Mouse (Mus musculus) stomach, adult 2 months (tissue): Measurements from ENCODE around the gene Olfr50. TPM values are rescaled to one million over a fixed set of nuclear protein-coding genes. Genes with fewer than 3 reads are reported as not detected.

ENCODE experiments used
- polyA plus RNA-seq: library from polyadenylated mRNA; depleted of rRNA; stranded (reverse); fragments of >200 nt; gene quantifications from 2 replicates; pipeline ENCODE4 v1.2.3, GENCODE M21; 2012; rRNA removed

The Olfr50 gene
- polyA plus RNA-seq = not detected in 2 replicates

DNA sequence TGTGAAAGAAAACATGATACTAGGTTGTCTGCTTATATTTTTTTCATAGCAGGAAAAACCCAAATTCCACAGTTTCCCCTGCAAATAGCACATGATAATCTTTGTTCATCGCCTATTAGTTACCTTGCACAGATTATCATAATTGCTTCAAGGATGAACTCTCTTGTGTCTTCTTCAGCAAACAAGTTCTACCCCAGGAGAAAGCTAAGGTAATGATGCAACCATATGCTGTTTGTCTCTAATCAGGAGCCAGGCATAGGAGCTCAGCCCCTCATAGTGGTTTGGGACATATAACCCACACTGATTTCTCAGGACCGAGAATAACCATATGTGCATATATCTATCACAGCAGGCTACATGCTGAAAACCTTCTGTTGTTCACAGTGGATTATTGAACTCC lies at the start of gene Olfr50:
Olfr50 (plus strand) TSS at position 301 of the 400 bp plus-strand sequence.

DNA sequence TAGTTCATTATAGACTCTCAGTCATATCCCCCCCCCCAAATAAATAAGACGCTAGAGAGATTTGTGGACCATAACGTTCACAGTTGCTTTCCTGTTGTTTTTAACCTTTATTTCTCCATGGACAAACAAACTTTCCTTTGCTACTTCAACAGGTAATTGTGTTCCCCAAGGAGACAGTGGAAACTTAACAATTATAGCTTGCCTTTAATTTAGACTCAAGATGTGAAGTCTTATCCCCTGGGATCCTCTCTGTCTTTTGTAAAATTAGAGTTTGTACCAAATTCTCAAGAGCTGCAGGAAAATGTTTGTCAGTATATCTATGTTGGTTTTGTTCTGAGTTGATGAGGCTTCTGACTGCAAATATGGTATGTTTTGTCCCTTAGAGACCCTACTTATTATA lies 6.4 kb upstream of the Olfr50 start, which contains the start of gene Olfr348:
Olfr348 (plus strand) TSS at position 301 of the 400 bp plus-strand sequence.

DNA sequence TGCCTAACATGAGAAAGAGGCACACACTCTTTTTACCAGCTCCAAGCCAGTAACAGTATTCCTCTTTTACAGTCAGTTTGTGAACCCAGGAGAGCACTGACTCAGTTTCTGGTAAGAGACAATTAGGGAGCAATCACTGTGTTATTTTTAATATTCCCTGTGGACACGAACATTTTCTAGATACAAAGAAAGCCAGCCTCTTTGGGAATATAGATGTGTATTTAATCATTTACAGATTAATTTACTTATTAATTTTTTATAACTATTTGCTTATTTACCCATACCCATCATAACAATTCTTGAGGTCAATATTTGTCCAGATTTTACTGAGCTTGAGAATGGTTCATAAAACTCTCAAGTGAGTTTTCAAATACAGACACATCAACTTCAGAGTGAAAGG lies 26.6 kb downstream of the Olfr50 start, which contains the start of gene Olfr3:
Olfr3 (minus strand) TSS at position 101 of the 400 bp plus-strand sequence.

DNA sequence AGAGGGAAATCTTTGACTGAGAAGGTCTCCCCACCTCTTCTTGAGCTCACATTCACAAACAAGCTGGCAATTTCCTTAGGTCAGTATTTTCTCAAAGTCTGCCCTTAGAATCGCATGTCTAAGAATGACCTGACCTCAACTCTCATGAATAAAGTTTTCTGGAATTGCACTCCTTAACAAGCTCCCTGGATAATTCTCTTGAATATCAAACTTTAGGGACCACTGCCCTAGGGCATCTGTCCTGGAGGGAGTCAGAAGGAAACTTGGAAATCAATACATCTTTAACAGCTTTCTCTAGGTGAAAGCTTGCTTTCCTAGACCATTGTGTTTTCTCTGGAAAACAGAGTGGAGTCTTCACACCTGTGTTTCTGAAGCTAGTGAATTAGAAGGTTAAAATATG lies 55.7 kb downstream of the Olfr50 start, which contains the start of gene Olfr350:
Olfr350 (plus strand) TSS at position 301 of the 400 bp plus-strand sequence.

Other genes starting within 250 kb of the Olfr50 start
- gene Olfr344, start 223.9 kb upstream of the Olfr50 start, polyA plus RNA-seq = not detected in 2 replicates
- not detected in 2 replicates for gene Olfr345, start 150.5 kb upstream of the Olfr50 start, polyA plus RNA-seq
- gene Olfr346, start 104.8 kb upstream of the Olfr50 start, polyA plus RNA-seq = not detected in 2 replicates
- gene Olfr347, start 58.6 kb upstream of the Olfr50 start, polyA plus RNA-seq = not detected in 2 replicates
- not detected in 2 replicates for gene Olfr348, start 6.3 kb upstream of the Olfr50 start, polyA plus RNA-seq
- not detected in 2 replicates for gene Olfr3, start 26.5 kb downstream of the Olfr50 start, polyA plus RNA-seq
- not detected in 2 replicates for gene Olfr350, start 55.8 kb downstream of the Olfr50 start, polyA plus RNA-seq
- gene Olfr351, start 72.1 kb downstream of the Olfr50 start, polyA plus RNA-seq = not detected in 2 replicates
- not detected in 2 replicates for gene Olfr352, start 77.9 kb downstream of the Olfr50 start, polyA plus RNA-seq
- gene Olfr353, start 102.4 kb downstream of the Olfr50 start, polyA plus RNA-seq = not detected in 2 replicates
- gene Olfr354, start 115.1 kb downstream of the Olfr50 start, polyA plus RNA-seq = not detected in 2 replicates
- not detected in 2 replicates for gene Olfr355, start 138.4 kb downstream of the Olfr50 start, polyA plus RNA-seq
- gene Olfr356, start 146.6 kb downstream of the Olfr50 start, polyA plus RNA-seq = not detected in 2 replicates
- not detected in 2 replicates for gene Olfr357, start 203.3 kb downstream of the Olfr50 start, polyA plus RNA-seq
- not detected in 2 replicates for gene Olfr358, start 218.8 kb downstream of the Olfr50 start, polyA plus RNA-seq